Mouse (Mus musculus): ENCODE measurements around the gene Xpa.

Xpa gene

GRCm38 (mm10) chr4:46144323-46144722 lies 51.8 kb downstream of the Xpa start:
- no peak for DNase-seq (ENCODE audit: low spot score in 2 of 2)

- DNase-seq (ENCODE audit: low spot score in 2 of 2): peak; percentile 91 to 92
These were observed 57.6 kb downstream of the Xpa start, which contains the start of the genes Ncbp1 and Tstd2 for GRCm38 (mm10) chr4:46138287-46139222. TSS of gene Ncbp1 (plus strand) at chr4:46138613. TSS of gene Tstd2 (minus strand) at chr4:46138694.

DNA sequence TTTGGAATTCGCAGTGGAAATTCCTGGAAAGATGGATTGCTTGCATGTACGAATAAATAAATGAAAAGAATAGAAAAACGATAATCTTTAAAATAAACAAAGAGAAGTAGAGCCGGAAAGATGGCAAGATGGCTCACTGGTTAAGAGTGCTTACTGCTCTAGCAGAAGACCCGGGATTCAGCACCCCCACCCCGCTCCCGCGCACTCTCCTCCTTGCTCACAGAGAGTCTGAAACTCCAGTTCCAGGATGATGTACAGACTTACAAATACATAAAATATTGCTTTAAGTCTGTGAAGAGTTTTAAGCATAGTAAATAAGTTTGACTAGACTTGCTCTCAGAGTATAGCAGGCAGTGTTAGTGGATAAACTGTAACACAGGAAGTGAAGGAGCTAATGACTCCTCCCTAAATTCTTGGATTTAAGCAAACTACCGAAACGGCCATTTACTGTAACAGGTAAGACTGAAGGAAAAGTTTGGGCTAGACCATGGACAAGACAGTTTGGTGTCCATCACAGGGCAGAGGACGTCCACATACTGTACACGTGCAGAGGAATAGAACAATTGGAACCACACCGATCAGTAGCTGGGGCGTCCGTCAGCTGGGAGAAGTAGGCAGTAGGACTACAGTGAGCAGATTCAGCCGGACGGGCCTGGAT lies 58.4 kb downstream of the Xpa start:
- no peak for DNase-seq (ENCODE audit: low spot score in 2 of 2)

DNA sequence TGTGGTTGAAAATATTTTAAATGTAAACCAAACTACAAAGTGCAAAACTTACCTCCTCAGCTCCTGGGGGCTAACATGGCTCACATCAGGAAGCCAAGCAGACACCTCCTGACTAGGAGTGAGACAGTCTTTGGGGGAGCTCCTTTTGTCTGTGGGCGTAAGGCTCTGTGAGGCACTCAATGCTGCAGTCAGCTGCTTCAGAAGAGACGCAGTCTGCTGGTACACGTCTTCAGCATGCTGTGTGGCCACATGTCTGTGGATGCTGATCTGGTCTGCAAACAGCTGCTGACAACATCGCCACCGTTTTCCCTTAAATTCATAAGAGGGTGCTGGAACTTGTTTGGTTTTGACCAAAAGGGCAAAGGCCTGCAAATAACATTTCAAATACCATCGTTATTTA lies 64.3 kb downstream of the Xpa start:
- no peak for DNase-seq (ENCODE audit: low spot score in 2 of 2)

DNA sequence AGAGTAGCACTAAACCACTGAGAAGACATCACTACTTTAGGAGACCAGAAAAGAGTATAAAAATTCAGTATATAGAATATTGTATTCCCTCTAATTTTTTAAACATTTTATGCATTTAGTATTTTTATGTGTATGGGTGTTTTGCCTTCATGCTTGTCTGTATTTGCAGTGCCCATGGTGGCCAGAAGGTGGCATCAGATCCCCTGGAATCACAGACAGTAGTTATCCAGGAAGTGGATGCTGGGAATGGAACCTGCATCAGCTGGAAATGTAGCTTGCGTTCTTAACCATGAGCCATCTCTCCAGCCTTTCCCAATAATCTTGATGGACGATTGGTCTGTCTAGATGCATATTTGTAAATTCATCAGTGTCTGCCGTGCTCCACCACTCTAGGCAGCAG lies 65.9 kb downstream of the Xpa start:
- DNase-seq (ENCODE audit: low spot score in 2 of 2): peak; percentile 11 to 35

- DNase-seq (ENCODE audit: low spot score in 2 of 2): no peak
These were observed 66.7 kb downstream of the Xpa start for GRCm38 (mm10) chr4:46129311-46130004.

- DNase-seq (ENCODE audit: low spot score in 2 of 2): peak; percentile 35 to 59
These were observed 69.6 kb downstream of the Xpa start for GRCm38 (mm10) chr4:46126541-46126940.

- no peak for DNase-seq (ENCODE audit: low spot score in 2 of 2)
These were observed 72.8 kb downstream of the Xpa start for GRCm38 (mm10) chr4:46123358-46123757.

DNA sequence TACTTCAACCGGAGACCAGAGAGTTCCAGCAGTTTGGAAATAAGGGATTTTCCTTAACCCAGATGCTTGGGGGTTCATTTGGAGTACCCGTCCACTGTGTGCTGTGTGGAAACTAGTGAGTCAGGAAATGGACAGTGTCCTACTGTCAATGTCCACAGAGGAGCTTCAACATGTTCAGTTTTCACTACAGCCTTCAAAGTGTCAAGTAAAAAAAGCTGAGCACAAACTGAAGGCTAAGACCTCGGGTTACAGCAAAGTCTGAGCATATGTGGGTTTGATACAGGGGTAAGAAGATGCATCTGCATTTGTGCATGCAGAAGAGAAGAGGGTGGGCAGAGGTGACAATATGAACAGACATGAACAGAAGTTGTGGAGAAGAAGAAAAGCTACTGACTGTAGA lies 75.3 kb downstream of the Xpa start:
- no peak for DNase-seq (ENCODE audit: low spot score in 2 of 2)

DNA sequence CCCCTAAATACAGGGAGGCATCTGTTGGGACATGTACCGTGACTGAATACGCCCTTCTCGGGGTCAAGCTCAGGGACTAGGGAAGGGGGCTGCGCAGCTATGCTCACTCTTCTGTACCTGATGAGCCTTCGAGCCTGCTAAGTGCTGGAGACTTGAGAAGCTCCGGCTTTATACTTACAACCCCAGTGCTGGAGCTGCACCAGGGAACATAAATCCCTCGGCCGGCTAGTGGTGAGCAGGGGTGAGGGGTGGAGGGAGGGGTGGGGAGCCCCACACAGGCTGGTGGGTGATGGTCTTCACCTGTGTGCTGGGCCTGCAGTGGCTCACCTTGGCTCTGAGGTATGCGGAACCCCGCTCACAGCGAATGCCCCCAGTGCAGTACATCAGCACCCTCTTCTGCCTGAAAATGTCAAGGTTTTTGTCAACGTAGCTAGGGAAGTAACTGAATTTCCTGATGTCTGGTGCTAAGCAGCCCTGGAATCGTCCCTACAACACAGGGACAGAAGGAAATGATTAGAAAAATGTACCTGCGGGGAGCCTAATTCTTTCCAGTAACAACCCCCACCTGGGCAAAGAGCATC lies 76.5 kb downstream of the Xpa start:
- no peak for DNase-seq (ENCODE audit: low spot score in 2 of 2)

DNA sequence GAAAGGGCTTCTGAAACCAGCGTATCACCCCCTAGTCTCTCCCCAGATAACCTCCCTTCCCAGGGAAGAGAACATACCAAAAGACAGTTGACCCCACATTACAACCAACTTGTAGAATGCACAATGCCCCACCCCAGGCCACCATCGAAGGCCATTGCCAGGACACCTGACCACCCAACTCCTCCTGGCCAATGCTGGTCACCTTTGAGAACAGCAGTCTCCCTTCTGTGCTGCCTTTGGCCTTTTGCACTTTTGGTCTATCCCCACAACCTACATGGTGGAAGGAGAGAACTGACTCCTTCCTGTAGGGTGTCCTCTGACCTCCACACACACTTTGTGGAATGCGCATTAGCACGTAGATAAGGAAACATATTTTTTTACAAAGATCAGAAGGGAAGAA lies 78.6 kb downstream of the Xpa start:
- no peak for DNase-seq (ENCODE audit: low spot score in 2 of 2)

GRCm38 (mm10) chr4:46116544-46117175 lies 79.5 kb downstream of the Xpa start:
- DNase-seq (ENCODE audit: low spot score in 2 of 2): no peak

DNA sequence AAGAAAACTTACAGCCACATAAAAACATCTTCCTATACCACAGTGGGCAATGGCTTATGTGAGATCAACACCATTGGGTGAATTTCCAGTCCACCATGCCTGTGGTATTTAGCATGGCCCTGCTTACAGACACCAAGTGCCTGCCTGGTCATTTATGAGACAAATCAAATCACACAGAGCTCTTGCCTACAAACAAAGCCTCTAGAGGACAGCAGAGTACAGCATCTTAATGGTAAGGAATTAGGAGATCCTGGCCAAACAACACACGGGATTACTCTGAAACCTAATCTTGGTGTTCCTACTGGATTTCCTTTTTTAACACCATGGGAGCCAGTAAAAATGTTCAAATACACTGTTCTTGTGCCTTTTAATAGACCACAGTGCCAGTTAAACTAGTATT lies 80.8 kb downstream of the Xpa start:
- no peak for DNase-seq (ENCODE audit: low spot score in 2 of 2)

GRCm38 (mm10) chr4:46111361-46111760 lies 84.8 kb downstream of the Xpa start:
- no peak for DNase-seq (ENCODE audit: low spot score in 2 of 2)

GRCm38 (mm10) chr4:46110084-46110483 lies 86.0 kb downstream of the Xpa start:
- no peak for DNase-seq (ENCODE audit: low spot score in 2 of 2)
